Mouse (Mus musculus) hindbrain, postnatal 0 days (tissue): ENCODE measurements around the gene Olfr218. TPM values are rescaled to one million over a fixed set of nuclear protein-coding genes. Genes with fewer than 3 reads are reported as not detected.

ENCODE experiments used
- ATAC-seq: fragments of 200-750 bp; cut with Nextera tagmentation; 2 replicates; pipeline ENCODE4 v1.8.0; 2017; ENCODE audit warnings: mild to moderate bottlenecking, moderate TSS enrichment, moderate library complexity
- DNase-seq: peaks from one replicate; pipeline ENCODE4 v3.0.0-alpha.2; 2015; ENCODE audit warnings: low spot score
- H3K27ac ChIP-seq: fragments of 300-500 bp; sonication (generic); 2 replicates; pipeline ENCODE4 v1.5.1; 2014; ENCODE audit warnings: mild to moderate bottlenecking
- H3K27me3 ChIP-seq: fragments of 300-500 bp; sonication (generic); 2 replicates; pipeline ENCODE4 v1.6.1; 2014; ENCODE audit warnings: low read length, mixed read lengths; ENCODE audit not compliant: insufficient read depth
- H3K36me3 ChIP-seq: fragments of 300-500 bp; sonication (generic); 2 replicates; pipeline ENCODE4 v1.6.1; 2014; ENCODE audit warnings: low read length, mixed read lengths; ENCODE audit not compliant: insufficient read depth
- H3K4me1 ChIP-seq: fragments of 300-500 bp; sonication (generic); 2 replicates; pipeline ENCODE4 v1.6.1; 2014; ENCODE audit warnings: antibody characterized with exemption, low read length, mixed read lengths; ENCODE audit not compliant: insufficient read depth
- H3K4me2 ChIP-seq: fragments of 300-500 bp; sonication (generic); 2 replicates; pipeline ENCODE4 v1.6.1; 2014; ENCODE audit warnings: low read depth, mild to moderate bottlenecking, low read length, moderate library complexity, mixed read lengths
- H3K4me3 ChIP-seq: fragments of 300-500 bp; sonication (generic); 2 replicates; pipeline ENCODE4 v1.5.1; 2014; ENCODE audit warnings: low read length
- H3K9ac ChIP-seq: fragments of 300-500 bp; sonication (generic); replicated peaks from 2 replicates; pipeline ENCODE4 v1.6.1; 2014; ENCODE audit warnings: mild to moderate bottlenecking, low read length, moderate library complexity, mixed read lengths
- H3K9me3 ChIP-seq: fragments of 300-500 bp; sonication (generic); 2 replicates; pipeline ENCODE4 v1.6.1; 2016; ENCODE audit warnings: low read length, mixed read lengths
- CTCF ChIP-seq: IDR thresholded peaks from 2 replicates; pipeline ENCODE4 v1.5.1; 2016; ENCODE audit warnings: antibody characterized with exemption, control low read depth, low read depth
- WGBS: fragments of 180-500 bp; shearing (Covaris S2); extraction: QIAGEN DNeasy Blood & Tissue Kit; methylation state at CpG from one replicate; pipeline ENCODE4 v1.1.7; 2014; 5-methylcytosine and 5-hydroxymethylcytosine counted together
- polyA plus RNA-seq: library from polyadenylated mRNA; unstranded; fragments of >200 nt; fragmentation: Nextera tagmentation; extraction: Ambion mirVana; gene quantifications from 2 replicates; pipeline ENCODE4 v1.2.1, GENCODE M21; 2015
- total RNA-seq: library from RNA; depleted of rRNA; stranded (reverse); fragments of >200 nt; gene quantifications from 2 replicates; pipeline ENCODE4 v1.2.3, GENCODE M21; 2014; rRNA removed

The Olfr218 gene
- total RNA-seq, result not detected in 2 replicates
- polyA plus RNA-seq, result not detected in 2 replicates

DNA sequence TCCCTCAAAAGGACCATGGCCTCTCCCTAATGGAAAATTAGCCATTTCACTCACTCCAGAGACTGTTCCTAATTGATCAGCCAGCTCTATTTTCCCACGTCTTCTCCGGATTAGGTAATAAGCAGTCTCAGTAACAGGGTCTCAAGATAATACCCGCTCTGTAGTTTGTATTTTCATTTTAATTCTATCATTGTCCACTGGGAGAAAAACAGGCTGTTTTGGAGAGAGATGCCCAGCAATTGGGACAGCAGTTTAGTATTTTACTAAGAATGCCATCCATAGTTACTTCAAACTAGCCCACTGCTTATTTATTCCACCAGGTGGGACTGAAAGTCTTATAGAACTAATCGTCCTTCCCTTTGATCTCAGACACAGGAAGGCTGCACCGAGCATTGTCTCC is at the start of gene Olfr218:
Gene Olfr218 (plus strand): TSS at position 301 of the 400 bp plus-strand sequence.
- Histone ChIP-seq H3K9ac (no peak within 1 kb of the TSS), H3K27ac (no peak within 1 kb of the TSS), H3K4me1 (no peaks in the 10 kb centered on the region), H3K27me3 (no peaks in the 10 kb centered on the region), H3K36me3 (no peaks in the 10 kb centered on the region), H3K4me2 (no peak within 1 kb of the TSS), H3K4me3 (no peak within 1 kb of the TSS), H3K9me3 (no peaks in the 10 kb centered on the region)
- no peak for TF ChIP-seq CTCF
- 74% methylated on average over 5 of the region's 5 CpGs for WGBS
- DNase-seq, result no peak
- no peak for ATAC-seq

DNA sequence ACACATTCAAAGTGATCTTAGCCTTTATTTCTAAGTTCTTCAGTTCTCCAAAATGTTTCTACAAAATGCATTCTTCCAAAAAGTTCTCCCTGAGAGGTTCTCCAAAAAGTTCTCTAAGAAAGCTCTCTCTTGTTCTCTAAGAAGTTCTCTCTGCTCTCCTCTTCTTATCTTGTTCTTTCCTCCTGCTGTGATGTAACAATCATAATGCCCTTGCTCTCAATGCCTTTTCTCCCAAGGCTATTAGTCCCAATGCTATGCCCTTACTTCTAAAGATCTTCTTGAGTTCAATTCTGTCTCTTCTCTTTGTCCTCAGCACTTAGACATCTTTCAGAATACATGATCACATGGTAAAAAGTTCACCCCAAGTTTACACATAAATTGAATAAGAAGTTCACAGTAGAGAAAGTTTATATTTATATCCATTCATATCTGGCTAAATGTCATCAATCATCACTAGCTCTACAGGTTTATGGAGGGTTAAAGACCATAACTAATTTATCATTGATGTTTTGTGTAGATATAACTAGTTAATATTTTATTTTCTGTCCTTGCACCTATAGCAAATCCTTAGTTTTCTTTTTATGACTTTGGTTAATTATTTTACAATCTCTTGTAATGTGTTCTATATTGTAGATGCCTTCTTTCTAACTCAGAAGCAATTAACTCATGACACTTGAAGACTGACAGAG is 23.3 kb upstream of the Olfr218 start:
- no peak for TF ChIP-seq CTCF
- DNase-seq (no peak), ATAC-seq (no peak)
- Histone ChIP-seq H3K36me3 (no peaks in the 10 kb centered on the region), H3K9me3 (no peaks in the 10 kb centered on the region), H3K9ac (no peak overlapping the region), H3K4me1 (no peaks in the 10 kb centered on the region), H3K27me3 (no peaks in the 10 kb centered on the region), H3K4me3 (no peak overlapping the region), H3K27ac (no peak overlapping the region), H3K4me2 (no peak overlapping the region)

DNA sequence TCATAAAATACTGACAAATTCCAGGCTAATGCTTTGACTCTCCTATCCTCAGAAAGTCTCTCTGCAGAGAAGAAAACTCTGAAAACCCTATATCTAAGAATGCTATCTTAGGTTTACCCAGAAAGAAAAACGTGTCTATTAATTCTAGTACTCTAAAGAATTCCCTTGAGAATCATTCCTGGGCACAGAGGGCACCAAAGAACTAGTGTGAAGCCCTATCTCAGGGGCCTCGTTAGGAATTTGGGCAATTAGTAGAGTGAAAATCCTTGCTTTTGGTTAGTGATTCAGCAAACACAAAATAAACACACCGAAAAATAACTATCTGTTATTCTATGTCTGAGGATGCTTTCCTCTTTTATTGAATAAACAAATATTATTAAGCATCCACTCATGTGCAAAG is 7.1 kb upstream of the Olfr218 start, which contains the start of gene Olfr1406:
Gene Olfr1406 (minus strand): TSS at position 101 of the 400 bp plus-strand sequence.
- Histone ChIP-seq H3K36me3 (no peaks in the 10 kb centered on the region), H3K27ac (no peak within 1 kb of the TSS), H3K27me3 (no peaks in the 10 kb centered on the region), H3K9ac (no peak within 1 kb of the TSS), H3K4me2 (no peak within 1 kb of the TSS), H3K4me3 (no peak within 1 kb of the TSS), H3K4me1 (no peaks in the 10 kb centered on the region), H3K9me3 (no peaks in the 10 kb centered on the region)
- ATAC-seq, result no peak
- WGBS, result 72% methylated on average over 3 of the region's 3 CpGs
- no peak for TF ChIP-seq CTCF
- no peak for DNase-seq

DNA sequence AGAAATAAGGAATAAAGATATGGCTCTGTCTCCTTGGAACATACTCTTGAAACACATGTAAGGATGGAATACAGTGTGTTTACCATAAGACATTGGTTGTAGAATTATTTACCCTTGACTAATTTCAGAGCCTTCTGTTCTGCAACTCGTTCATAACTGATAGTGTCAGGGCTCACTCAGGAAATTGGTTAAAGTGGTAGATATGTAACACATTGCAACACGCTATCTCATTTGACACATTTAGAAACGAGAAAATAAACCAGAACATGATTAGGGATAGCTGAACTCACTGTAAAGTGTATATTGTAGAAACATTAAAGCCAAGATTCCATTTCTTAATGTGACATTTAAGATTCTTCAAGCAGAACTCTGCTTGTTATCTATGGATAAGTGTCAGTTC is 5.5 kb upstream of the Olfr218 start:
- Histone ChIP-seq H3K4me3 (no peak overlapping the region), H3K4me2 (no peak overlapping the region), H3K27me3 (no peaks in the 10 kb centered on the region), H3K36me3 (no peaks in the 10 kb centered on the region), H3K4me1 (no peaks in the 10 kb centered on the region), H3K9me3 (no peaks in the 10 kb centered on the region), H3K27ac (no peak overlapping the region), H3K9ac (no peak overlapping the region)
- no peak for TF ChIP-seq CTCF
- DNase-seq, result no peak
- no peak for ATAC-seq
- 72% methylated on average over 3 of the region's 3 CpGs for WGBS

DNA sequence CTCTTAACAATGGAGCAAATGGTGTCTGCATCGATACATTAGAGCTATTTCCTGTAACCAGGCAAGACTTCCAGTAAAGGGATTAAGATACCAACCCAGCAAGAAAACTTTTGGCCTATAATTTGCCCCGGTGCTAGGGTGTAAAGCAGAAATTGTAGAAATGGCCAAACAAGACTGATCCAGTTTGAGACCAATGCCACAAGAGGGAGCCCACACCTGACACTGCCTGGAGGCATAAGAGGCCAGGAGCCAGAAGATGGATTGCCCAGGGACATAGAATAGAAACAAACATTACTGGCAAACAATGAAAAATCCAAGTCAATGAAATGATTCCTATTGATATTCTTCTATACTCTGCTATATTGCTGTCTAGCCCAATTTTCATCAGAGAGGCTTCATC is 1.2 kb upstream of the Olfr218 start:
- Histone ChIP-seq H3K36me3 (no peaks in the 10 kb centered on the region), H3K27ac (no peak overlapping the region), H3K4me2 (no peak overlapping the region), H3K9me3 (no peaks in the 10 kb centered on the region), H3K27me3 (no peaks in the 10 kb centered on the region), H3K4me1 (no peaks in the 10 kb centered on the region), H3K4me3 (no peak overlapping the region), H3K9ac (no peak overlapping the region)
- DNase-seq (no peak), ATAC-seq (no peak)
- no peak for TF ChIP-seq CTCF
- 91% methylated on average over 2 of the region's 2 CpGs for WGBS

DNA sequence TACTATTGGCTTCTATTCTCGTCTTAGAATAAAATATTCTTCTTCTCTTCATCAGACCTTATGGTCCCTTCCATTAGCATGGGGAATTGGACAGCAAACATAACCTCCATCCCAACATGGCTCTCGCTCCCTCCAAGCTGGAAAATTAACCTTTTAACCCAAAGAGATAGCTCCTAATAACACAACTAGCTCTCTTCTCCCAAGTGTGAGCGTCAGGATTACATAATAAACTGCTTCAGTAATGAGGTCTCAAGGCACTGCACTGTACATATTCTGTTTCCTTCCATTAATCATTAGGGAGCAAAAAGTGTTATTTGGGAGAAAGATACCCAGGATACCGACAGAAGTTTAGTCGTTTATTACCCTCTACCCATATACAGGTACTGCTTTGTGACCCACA is 14.5 kb downstream of the Olfr218 start, which contains the start of gene Olfr1404:
Gene Olfr1404 (plus strand): TSS at position 301 of the 400 bp plus-strand sequence.
- Histone ChIP-seq H3K4me1 (no peaks in the 10 kb centered on the region), H3K9me3 (no peaks in the 10 kb centered on the region), H3K27ac (no peak within 1 kb of the TSS), H3K4me2 (no peak within 1 kb of the TSS), H3K27me3 (no peaks in the 10 kb centered on the region), H3K4me3 (no peak within 1 kb of the TSS), H3K36me3 (no peaks in the 10 kb centered on the region), H3K9ac (no peak within 1 kb of the TSS)
- ATAC-seq (no peak), DNase-seq (no peak)
- TF ChIP-seq CTCF, result no peak
- 85% methylated on average over 5 of the region's 5 CpGs for WGBS

DNA sequence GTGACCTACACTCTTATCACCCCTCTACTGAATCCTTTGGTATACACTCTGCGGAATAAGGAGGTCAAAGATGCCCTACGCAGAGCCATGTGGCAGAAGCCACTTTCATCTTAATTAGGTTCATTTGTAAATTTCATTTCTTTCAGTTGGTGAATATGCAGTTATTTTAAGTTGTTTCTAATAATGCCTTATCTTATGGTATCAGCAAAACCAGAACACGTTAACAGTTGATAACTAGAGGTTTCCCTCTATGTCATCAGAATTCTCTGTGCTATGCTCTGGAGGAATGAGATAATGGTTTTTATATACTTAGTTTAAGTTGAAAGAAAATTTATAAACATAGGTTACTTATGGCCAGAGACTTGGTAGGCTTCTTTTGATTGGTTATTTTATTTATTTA is 18.9 kb downstream of the Olfr218 start:
- no peaks in the 10 kb centered on the region for H3K9me3 ChIP-seq
- no peak overlapping the region for H3K4me2 ChIP-seq
- no peaks in the 10 kb centered on the region for H3K4me1 ChIP-seq
- DNase-seq (no peak), ATAC-seq (no peak)
- H3K4me3 ChIP-seq, result no peak overlapping the region
- H3K36me3 ChIP-seq, result no peaks in the 10 kb centered on the region
- H3K9ac ChIP-seq, result no peak overlapping the region
- H3K27ac ChIP-seq, result no peak overlapping the region
- no peak for TF ChIP-seq CTCF
- 91% methylated on average over 3 of the region's 3 CpGs for WGBS
- H3K27me3 ChIP-seq, result no peaks in the 10 kb centered on the region
